Mouse (Mus musculus) heart, adult 2 months (tissue): ENCODE data around the gene Rlf.
"Not testable (repeated sequence)": the region's sequence is repeated elsewhere in the genome, so short reads cannot be mapped to it uniquely, and the experiment has no call there.

Source experiments
- CTCF ChIP-seq: fragments of 200-600 bp; IDR thresholded peaks from 2 replicates; pipeline ENCODE4 v1.8.1; 2022; ENCODE audit warnings: antibody characterized with exemption, mild to moderate bottlenecking, moderate library complexity
- EP300 ChIP-seq: fragments of 200-500 bp; IDR thresholded peaks from 2 replicates; pipeline ENCODE4 v1.6.1; 2011; ENCODE audit warnings: low read depth, low read length, control low read depth; ENCODE audit not compliant: insufficient read depth

DNA sequence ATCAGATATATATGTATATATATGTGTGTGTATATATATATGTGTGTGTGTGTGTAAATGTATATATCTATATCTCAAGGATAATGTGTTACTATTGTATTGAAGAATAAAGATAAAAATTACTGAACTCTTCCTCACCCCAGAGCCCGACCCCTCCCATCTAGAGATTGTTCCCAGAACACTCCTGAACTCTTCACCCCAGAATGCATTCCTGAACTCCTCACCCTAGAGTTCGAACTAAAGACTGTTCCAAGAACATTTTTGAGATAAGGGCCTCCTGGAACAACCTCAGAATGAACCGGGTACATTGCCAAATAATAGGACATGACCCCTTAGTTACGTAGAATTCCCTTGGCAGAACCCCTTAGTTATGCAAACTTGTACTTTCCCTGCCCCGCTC lies 48.2 kb downstream of the Rlf start:
- TF ChIP-seq CTCF, EP300: not testable (repeated sequence)
